Mouse (Mus musculus) heart, adult 2 months (tissue): ENCODE results near the gene U2af1. TPM values are rescaled to one million over a fixed set of nuclear protein-coding genes. Genes with fewer than 3 reads are reported as not detected.

Experiments used
- DNase-seq, 2 experiments: peaks; one replicate each; pipeline ENCODE4 v3.0.0; 2021
- H3K27ac ChIP-seq: fragments of 200-600 bp; 2 replicates; pipeline ENCODE4 v1.8.1; 2022
- H3K27me3 ChIP-seq: fragments of 200-500 bp; 2 replicates; pipeline ENCODE4 v1.6.1; 2012; ENCODE audit warnings: mild to moderate bottlenecking, low read length, inconsistent platforms, mixed read lengths; ENCODE audit not compliant: control insufficient read depth, insufficient read depth
- H3K36me3 ChIP-seq: fragments of 200-500 bp; 2 replicates; pipeline ENCODE4 v1.6.1; 2012; ENCODE audit warnings: low read length, inconsistent platforms; ENCODE audit not compliant: control insufficient read depth, insufficient read depth
- H3K4me1 ChIP-seq: fragments of 200-500 bp; 2 replicates; pipeline ENCODE4 v1.6.1; 2011; ENCODE audit warnings: low read length; ENCODE audit not compliant: control insufficient read depth, insufficient read depth
- H3K4me3 ChIP-seq: fragments of 200-600 bp; 2 replicates; pipeline ENCODE4 v1.8.1; 2022
- H3K79me2 ChIP-seq: fragments of 200-500 bp; replicated peaks from 2 replicates; pipeline ENCODE4 v1.6.1; 2012; ENCODE audit warnings: mild to moderate bottlenecking, inconsistent platforms, low read length, moderate library complexity, mixed read lengths; ENCODE audit not compliant: control insufficient read depth, insufficient read depth
- H3K9ac ChIP-seq: fragments of 200-500 bp; 2 replicates; pipeline ENCODE4 v1.6.1; 2012; ENCODE audit warnings: low read depth, mild to moderate bottlenecking, control low read depth, inconsistent platforms, low read length, mixed read lengths
- CTCF ChIP-seq: fragments of 200-600 bp; IDR thresholded peaks from 2 replicates; pipeline ENCODE4 v1.8.1; 2022; ENCODE audit warnings: antibody characterized with exemption, mild to moderate bottlenecking, moderate library complexity
- EP300 ChIP-seq: fragments of 200-500 bp; IDR thresholded peaks from 2 replicates; pipeline ENCODE4 v1.6.1; 2011; ENCODE audit warnings: low read depth, low read length, control low read depth; ENCODE audit not compliant: insufficient read depth
- POLR2A ChIP-seq: fragments of 200-500 bp; IDR thresholded peaks from 2 replicates; pipeline ENCODE4 v1.6.1; 2011; ENCODE audit warnings: mild to moderate bottlenecking, low read depth, low read length, control low read depth; ENCODE audit not compliant: insufficient read depth
- WGBS: fragments of 180-500 bp; shearing (Covaris S2); methylation state at CpG from one replicate; pipeline ENCODE4 v1.1.7; 2018; 5-methylcytosine and 5-hydroxymethylcytosine counted together
- intact Hi-C: fragments of 180-260 bp; cut with DNase I; formaldehyde crosslinking; loops from one replicate; pipeline ENCODE4 v1.15.1; 2025
- polyA plus RNA-seq: library from polyadenylated mRNA; depleted of rRNA; stranded (reverse); fragments of >200 nt; gene quantifications from 2 replicates; pipeline ENCODE4 v1.2.3, GENCODE M21; 2012; rRNA removed
- total RNA-seq, 2 experiments: library from RNA; stranded (reverse); gene quantifications; 2 replicates each; pipeline ENCODE4 v1.2.3; 2021

U2af1 gene
- total and polyA plus RNA-seq, 3 experiments: 32.6 to 72.5 (median 71.9) TPM

- H3K4me3 ChIP-seq: no peak overlapping the region
- no peak for TF ChIP-seq CTCF
- TF ChIP-seq EP300: no peak
- no peak for TF ChIP-seq POLR2A
- no peak for DNase-seq
- H3K79me2 ChIP-seq: no peaks in the 10 kb centered on the region
- H3K27ac ChIP-seq: no peak overlapping the region
- H3K36me3 ChIP-seq: no peaks in the 10 kb centered on the region
- WGBS: 93% methylated on average over 8 of the region's 8 CpGs
- no peaks in the 10 kb centered on the region for H3K27me3 ChIP-seq
- intact Hi-C loops: no loop called here
- no peaks in the 10 kb centered on the region for H3K4me1 ChIP-seq
- H3K9ac ChIP-seq: no peak overlapping the region
Observed at GRCm38 (mm10) chr17:31607256-31607951, 51.3 kb downstream of the U2af1 start.

DNA sequence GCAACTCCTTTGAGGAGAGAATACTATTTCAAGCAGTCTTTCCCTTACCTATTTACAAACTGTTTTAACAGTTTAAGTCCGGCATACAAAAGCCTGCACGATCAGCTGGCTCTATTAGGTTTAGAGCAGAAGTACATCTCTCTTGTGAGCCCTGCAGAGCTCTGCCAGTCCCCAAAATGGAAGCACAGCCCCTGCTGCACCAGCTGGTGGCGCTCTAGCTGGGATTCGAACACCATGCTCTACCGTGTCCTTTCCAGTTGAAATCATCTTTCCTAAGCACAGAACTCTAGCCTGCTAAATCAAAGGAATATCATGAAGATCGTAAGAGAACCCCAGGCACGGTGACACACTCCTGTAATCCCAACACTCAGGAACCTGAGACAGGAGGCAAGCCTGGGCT lies 52.3 kb downstream of the U2af1 start:
- Histone ChIP-seq H3K4me3 (no peak overlapping the region), H3K36me3 (no peaks in the 10 kb centered on the region), H3K4me1 (no peaks in the 10 kb centered on the region), H3K9ac (no peak overlapping the region), H3K27me3 (no peaks in the 10 kb centered on the region), H3K27ac (no peak overlapping the region), H3K79me2 (no peaks in the 10 kb centered on the region)
- WGBS: 85% methylated on average over 7 of the region's 7 CpGs
- no peak for DNase-seq
- intact Hi-C loops: no loop called here
- TF ChIP-seq CTCF (peak; percentile 42), EP300 (no peak), POLR2A (no peak)

DNA sequence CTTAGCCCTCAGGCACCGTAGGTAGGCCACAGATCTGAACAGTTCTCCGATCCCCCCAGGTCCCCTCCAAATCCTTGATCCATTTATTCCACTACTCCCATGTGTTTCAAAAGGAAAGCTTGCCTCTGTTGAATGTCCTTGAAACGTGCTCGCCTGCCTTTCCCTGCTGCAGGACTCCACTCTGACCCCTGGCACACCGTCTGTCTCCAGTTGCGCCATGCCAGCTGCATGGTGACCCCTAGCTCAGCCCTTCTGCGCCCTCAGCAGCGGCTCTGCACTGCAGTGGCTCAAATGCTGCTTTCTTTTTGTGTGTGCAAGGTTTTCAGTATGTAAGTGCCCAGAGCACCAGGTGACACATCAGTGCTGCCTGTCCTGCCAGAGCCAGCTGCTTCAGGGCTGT lies 60.1 kb downstream of the U2af1 start:
- WGBS: 93% methylated on average over 8 of the region's 8 CpGs
- H3K27ac ChIP-seq: no peak overlapping the region
- no peak for TF ChIP-seq EP300
- no peak for TF ChIP-seq POLR2A
- no peak for TF ChIP-seq CTCF
- no peak overlapping the region for H3K9ac ChIP-seq
- H3K4me1 ChIP-seq: no peaks in the 10 kb centered on the region
- DNase-seq: no peak
- intact Hi-C loops: no loop called here
- H3K36me3 ChIP-seq: no peaks in the 10 kb centered on the region
- H3K4me3 ChIP-seq: no peak overlapping the region
- H3K79me2 ChIP-seq: no peaks in the 10 kb centered on the region
- no peaks in the 10 kb centered on the region for H3K27me3 ChIP-seq

DNA sequence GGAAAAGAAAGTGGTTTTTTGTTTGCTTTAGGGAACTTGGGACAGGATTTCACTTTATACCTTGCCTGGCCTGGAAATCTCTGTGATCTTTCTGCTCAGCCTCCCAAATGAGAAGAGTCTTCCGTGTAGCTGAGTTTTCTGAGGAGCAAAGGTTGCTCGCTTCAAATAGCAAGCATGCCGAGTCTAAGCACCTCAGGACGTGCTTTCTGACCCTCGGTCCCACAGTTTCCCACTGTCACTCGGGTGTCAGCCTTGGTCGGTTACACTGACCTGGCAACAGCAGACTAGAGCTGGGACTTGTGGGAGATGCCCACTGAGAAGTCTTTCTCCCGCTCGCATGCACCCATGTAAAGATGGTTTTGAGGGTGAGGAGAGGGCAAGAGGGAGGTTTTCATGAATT lies 60.7 kb downstream of the U2af1 start:
- intact Hi-C loops: no loop called here
- no peak overlapping the region for H3K27ac ChIP-seq
- no peaks in the 10 kb centered on the region for H3K79me2 ChIP-seq
- DNase-seq: no peak
- no peak for TF ChIP-seq POLR2A
- TF ChIP-seq EP300: no peak
- no peak for TF ChIP-seq CTCF
- H3K27me3 ChIP-seq: no peaks in the 10 kb centered on the region
- no peak overlapping the region for H3K9ac ChIP-seq
- no peaks in the 10 kb centered on the region for H3K36me3 ChIP-seq
- 97% methylated on average over 9 of the region's 9 CpGs for WGBS
- H3K4me1 ChIP-seq: no peaks in the 10 kb centered on the region
- no peak overlapping the region for H3K4me3 ChIP-seq

Other genes starting within 250 kb of the U2af1 start
- 1 to 10 TPM; 5.2 to 5.6 TPM for gene Wdr4, start 138.9 kb downstream of the U2af1 start, total RNA-seq
- gene Wdr4, start 138.9 kb downstream of the U2af1 start, polyA plus RNA-seq: 9.8 and 9.9 TPM in 2 replicates
- gene Ndufv3, start 138.8 kb downstream of the U2af1 start, total RNA-seq: 1,000 to 10,000 TPM; 1,326 to 1,509 TPM
- 764 and 972 TPM in 2 replicates for gene Ndufv3, start 138.8 kb downstream of the U2af1 start, polyA plus RNA-seq
- 10 to 100 TPM in 1 of 2 experiments, 1 to 10 TPM in 1; 9.3 to 13.1 TPM for gene Pknox1, start 94.2 kb downstream of the U2af1 start, total RNA-seq
- gene Pknox1, start 94.2 kb downstream of the U2af1 start, polyA plus RNA-seq: 6.8 and 16.4 TPM in 2 replicates
- gene Cbs, start 21.7 kb downstream of the U2af1 start, total RNA-seq: 1 to 10 TPM; 2.4 to 7.0 TPM
- gene Cbs, start 21.7 kb downstream of the U2af1 start, polyA plus RNA-seq: 0.94 and 1.3 TPM in 2 replicates
- gene Cryaa, start 18.9 kb upstream of the U2af1 start, total RNA-seq: not detected
- 0.31 TPM in 1 of 2 replicates, not detected in the other for gene Cryaa, start 18.9 kb upstream of the U2af1 start, polyA plus RNA-seq
- gene Sik1, start 196.9 kb upstream of the U2af1 start, total RNA-seq: 10 to 100 TPM; 39.6 to 62.7 TPM
- 15.4 and 21.0 TPM in 2 replicates for gene Sik1, start 196.9 kb upstream of the U2af1 start, polyA plus RNA-seq